Mouse (Mus musculus): ENCODE data around the gene Hfe.
"Not testable (repeated sequence)": the region's sequence is repeated elsewhere in the genome, so short reads cannot be mapped to it uniquely, and the experiment has no call there.

Gene Hfe

DNA sequence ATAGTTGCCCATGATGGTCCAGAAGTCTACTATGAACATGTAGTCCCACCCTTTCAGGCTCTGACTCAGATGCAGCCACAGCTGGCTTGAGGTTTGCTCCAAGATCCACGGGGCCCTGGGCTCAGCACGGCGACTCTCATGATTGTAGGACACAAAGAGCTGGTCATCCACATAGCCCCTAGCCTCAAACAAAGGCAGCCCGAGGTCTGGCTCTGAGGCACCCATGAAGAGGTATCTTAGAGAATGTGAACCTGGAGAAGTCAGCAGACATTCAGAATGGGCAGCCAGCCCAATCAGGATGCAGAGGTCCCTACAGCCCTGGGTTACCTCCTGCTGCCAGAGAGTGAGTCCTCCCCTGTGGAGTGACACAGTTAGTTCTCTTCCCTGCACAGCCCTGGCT lies 2.6 kb downstream of the Hfe start:
- no peak for DNase-seq

DNA sequence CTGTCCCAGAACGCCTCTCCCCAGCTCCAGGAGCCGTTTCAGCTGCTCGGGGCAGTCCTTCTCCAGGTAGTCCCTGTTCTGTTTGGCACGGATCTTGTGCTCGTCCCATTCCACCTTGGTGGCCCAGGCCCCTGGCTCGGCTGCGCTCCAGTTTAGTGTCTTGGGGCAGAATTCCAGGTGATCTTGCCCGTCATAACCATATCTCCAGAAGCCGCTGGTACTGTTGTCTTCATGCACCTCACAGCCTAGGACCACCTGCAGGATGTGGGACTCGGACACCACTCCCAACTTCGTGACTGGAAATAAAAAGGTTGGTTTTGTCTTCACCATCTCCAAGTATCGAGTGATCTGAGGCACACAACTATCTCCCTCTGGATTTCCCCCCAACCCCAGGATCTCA lies 3.9 kb downstream of the Hfe start:
- no peak for DNase-seq

DNA sequence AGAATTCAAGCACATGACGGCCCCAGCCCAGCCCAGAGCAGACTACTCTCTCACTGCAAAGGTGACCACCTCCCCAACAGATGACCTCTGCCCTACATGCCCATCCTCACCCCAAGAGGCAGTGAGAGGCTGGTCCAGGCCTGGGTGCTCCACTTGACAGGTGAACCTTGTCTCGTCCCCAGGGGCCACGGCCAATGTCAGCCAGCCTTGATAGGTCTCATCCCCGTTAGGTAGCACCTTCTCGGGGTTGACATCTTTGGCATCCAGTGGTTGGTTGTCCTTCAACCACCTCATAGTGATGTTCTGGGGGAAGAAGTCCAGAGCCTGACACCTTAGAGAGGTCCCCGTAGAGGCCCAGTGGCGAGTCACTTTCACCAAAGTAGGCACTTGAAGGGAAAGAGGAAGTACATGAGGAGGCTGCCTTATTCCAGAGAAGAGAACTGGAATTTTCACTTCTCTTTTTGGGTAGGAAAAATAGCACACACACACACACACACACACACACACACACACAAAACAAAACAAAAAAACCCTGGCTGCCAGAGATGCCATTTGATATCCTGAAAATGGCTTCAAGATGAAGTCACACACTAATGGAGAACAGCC lies 4.8 kb downstream of the Hfe start:
- no peak for DNase-seq

- DNase-seq = not testable (repeated sequence)
Measured at GRCm38 (mm10) chr13:23702801-23703200, 7.9 kb downstream of the Hfe start.

- DNase-seq = no peak
Measured at GRCm38 (mm10) chr13:23702220-23702619, 8.4 kb downstream of the Hfe start.

DNA sequence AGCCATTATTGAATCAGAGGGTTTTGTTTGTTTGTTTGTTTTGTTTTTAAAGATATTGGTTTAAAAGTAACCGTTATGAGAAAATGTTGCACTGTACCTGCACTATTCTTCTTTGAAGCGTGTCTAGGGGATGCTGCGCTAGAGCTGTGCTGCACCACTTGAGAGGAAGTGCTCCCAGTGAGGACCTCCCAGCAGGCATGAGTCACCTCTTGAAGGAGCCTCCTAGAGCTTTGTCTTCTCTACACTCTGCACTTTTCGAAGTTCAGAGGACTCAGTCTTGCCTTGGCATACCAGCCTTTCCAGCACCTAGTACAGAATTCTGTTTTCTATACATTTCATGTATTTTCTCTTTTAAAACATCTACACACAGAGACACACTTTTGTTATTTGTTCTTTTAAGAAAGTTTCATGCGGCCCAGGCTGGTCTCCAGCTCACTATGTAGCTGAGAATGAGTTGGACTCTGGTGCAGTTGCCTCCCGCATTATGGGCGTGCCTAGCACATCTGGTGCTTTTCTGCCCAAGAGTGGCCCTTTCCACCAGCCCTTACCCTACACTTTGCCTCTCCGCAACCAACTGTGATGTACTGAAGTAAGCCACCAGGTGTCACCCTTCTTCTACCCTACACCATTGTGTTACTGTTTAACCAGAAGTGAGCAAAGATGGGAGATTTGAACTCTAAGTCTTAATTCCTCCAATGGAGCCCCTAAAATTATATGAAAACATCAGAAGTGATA lies 9.7 kb downstream of the Hfe start:
- DNase-seq = peak; percentile 76

DNA sequence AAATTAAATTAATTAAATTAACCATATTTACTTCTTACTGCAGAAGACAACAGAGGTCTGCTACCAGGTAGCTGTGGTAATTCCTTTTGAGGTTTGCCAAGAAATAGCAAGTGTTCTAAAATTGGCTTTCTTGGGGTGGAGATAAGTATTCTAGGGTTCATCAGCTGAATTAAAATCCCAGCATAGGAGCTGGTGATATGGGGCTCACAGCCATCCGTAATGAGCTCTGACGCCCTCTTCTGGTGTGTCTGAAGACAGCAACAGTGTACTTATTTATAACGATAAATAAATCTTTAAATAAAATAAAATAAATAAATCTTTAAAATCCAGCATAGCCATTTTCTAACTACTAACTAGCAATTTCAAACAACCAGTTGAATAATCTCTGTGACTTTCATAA lies 10.9 kb downstream of the Hfe start:
- DNase-seq = no peak

GRCm38 (mm10) chr13:23698996-23699395 lies 11.7 kb downstream of the Hfe start:
- DNase-seq = no peak

DNA sequence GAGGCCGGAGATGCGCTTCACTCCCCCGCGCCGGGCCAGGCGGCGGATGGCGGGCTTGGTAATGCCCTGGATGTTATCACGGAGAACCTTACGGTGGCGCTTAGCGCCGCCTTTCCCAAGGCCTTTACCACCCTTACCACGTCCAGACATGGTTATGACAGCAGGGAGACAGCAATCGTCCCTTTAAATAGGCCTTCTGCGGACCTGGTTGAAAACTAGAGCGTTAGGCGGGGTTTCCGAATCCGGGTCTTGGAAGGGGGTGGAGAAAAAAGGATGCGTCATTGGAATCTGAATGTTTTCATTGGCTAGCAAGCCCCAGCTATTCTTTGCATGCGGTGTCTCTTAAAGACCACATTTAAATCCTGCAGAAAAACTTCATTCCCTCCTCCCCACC lies 12.4 kb downstream of the Hfe start, which contains the start of gene Hist1h4c:
Gene Hist1h4c (minus strand): TSS at position 155 of the 394 bp plus-strand sequence.
- DNase-seq = peak; percentile 100

GRCm38 (mm10) chr13:23697491-23698299 lies 13.0 kb downstream of the Hfe start:
- peak; percentile 66 for DNase-seq

- DNase-seq = no peak
Measured at GRCm38 (mm10) chr13:23696061-23696474, 14.6 kb downstream of the Hfe start.

DNA sequence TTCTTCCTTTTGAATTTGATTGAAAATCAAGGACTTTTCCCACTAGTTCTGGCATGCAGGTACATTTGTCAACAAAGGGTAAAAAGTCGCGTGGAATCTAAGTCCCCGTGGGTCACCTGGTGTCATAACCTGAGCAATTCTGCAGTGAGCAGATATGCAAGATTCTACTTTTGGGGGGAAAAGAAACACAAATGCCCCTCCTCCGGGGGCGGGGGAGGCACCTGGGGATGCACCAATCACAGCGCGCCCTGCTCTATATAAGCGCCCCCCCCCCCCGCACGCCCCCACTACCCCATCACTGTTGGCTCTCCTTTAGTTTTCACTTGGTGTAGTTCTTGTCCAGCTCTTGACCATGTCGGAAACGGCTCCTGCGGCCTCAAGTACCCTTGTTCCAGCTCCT lies 15.1 kb downstream of the Hfe start, which contains the start of gene Hist1h1t:
Gene Hist1h1t (plus strand): TSS at position 301 of the 400 bp plus-strand sequence.
- no peak for DNase-seq

DNA sequence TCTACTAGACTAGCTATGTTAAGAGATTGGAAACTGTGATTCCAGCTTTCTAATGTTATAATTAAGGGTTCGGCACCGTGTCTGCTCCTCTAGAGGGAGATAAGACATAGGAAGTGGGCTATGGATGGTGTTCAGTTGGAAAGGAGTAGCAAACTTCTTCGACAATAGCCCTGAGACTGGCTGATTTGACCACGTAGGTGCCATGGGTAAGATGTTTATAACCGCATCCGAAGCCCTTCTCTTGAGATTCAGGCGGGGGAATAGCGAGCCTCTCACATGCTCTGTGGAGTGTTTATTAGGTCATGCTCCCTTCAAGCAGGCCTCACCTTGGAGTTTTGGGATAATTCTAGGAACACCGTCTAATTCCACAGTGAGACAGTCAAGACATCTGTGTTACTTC lies 15.7 kb downstream of the Hfe start:
- DNase-seq = no peak

DNA sequence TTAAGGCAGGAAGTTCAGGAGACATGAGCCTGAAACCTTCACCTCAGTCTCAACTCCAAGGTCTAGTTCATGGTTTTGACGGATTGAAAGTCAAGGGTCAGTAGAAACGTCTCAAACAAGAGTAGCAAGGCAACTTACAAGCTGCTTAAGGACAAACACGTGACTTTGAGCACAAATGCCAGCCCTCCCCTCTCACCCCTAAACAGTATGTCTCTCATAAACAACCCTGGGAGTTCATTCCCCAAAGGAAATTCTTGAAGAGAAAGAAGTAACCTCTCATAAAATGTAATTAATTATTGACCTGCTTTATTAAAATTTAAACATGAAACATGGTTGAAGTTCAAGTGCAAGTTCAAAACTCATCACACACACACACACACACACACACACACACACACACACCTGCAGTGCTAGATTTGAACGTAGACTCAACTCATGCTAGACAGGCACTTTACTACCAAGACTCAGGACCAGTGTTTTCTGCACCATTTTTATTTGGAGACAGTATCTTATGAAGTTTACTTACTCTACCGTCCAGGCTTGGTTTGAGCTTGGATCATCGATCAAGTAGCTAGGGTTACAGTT lies 16.7 kb downstream of the Hfe start:
- DNase-seq = no peak

DNA sequence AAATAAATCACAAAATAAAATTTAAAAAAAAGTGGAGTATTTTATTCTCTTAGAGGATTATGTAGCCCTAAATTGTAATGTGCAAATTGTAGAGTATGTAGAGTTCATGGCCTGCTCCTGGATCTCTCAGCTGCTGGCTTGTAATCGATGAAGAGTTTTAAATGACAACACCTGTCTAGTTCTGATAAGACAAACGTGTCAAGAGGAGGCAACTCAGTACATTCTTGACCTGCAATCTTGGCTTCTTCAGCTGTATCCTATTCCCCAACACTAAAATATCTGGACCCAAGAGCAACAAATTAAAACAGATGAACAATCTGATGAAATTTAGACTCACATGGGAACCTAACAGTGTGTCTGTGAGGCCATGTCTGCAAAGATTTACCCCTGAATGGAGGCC lies 21.2 kb downstream of the Hfe start:
- DNase-seq = no peak

DNA sequence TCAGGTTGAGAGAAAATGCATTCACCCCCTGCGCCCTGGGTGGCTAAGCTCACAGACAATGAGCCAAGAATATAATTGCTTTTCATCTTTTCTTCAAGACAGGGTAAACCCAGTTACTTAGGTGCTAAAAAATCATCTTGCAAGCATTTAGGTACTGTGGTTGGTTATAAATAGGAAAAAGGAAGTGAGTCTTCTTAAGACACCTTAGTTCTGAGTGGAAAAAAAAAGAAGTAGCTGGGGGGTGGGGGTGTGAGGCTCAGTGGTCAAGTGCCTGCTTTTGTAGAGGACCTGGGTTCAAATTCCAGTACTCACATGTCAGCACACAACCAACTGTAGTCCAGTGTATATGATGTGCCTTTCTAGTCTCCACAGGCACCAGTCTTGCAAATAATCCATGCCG lies 21.7 kb downstream of the Hfe start:
- no peak for DNase-seq

GRCm38 (mm10) chr13:23687907-23688306 lies 22.7 kb downstream of the Hfe start:
- no peak for DNase-seq

DNA sequence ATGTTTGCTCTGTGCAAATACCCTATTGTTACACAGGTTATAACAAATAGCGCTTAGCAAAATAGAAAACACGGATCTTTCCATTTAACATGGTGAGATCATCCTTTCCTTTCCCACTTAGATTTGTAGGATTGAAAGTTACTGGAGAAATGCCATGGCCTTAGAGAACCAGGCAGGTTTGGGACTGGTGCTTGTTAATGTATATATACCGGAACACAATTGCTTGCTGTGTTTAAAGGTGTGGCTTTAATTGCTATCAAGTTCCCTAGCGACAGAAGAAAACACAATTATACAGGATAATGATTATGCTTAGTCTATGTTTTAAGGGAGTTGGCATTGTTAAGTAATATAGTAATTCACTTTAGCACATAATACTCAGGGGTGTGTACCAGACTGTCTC lies 23.5 kb downstream of the Hfe start:
- no peak for DNase-seq

- no peak for DNase-seq
Measured at GRCm38 (mm10) chr13:23685966-23686365, 24.7 kb downstream of the Hfe start.

GRCm38 (mm10) chr13:23685121-23685861 lies 25.4 kb downstream of the Hfe start:
- DNase-seq = no peak

GRCm38 (mm10) chr13:23684295-23684945 lies 26.2 kb downstream of the Hfe start:
- DNase-seq = peak; percentile 67

GRCm38 (mm10) chr13:23683755-23684281 lies 26.8 kb downstream of the Hfe start, which contains the start of the genes Hist1h2ac and Hist1h2bc:
TSS of gene Hist1h2ac (minus strand) at chr13:23683948.
TSS of gene Hist1h2bc (plus strand) at chr13:23684199.
- DNase-seq = peak; percentile 78

Measured in lung, postnatal 14 days (tissue).